Mouse (Mus musculus) frontal cortex, adult 2 months (tissue): ENCODE measurements at regions not wholly inside any gene's neighbourhood (a gene's known extent, or its start where the extent isn't known, plus 50 kb on each side); places are given as distances from the start of the nearest gene placed in this dataset.

ENCODE experiments used
- DNase-seq, 2 experiments: peaks; one replicate each; pipeline ENCODE4 v3.0.0; 2022; ENCODE audit warnings: low spot score in 1 of 2; ENCODE audit errors: extremely low spot score in 1 of 2

- DNase-seq, result no peak
Measured at GRCm38 (mm10) chr4:68179551-68179950, 774.6 kb downstream of the Brinp1 start.

- no peak for DNase-seq
Measured at GRCm38 (mm10) chr4:68156499-68156898, 797.7 kb downstream of the Brinp1 start.

GRCm38 (mm10) chr4:68148483-68149069, 805.6 kb downstream of the Brinp1 start:
- DNase-seq, result no peak

- no peak for DNase-seq
Measured at GRCm38 (mm10) chr4:68128124-68128523, 826.1 kb downstream of the Brinp1 start.

GRCm38 (mm10) chr4:68114502-68114901, 839.7 kb downstream of the Brinp1 start:
- no peak for DNase-seq

GRCm38 (mm10) chr4:68085255-68085654, 868.9 kb downstream of the Brinp1 start:
- peak in 1 of 2 experiments; percentile 9 for DNase-seq

GRCm38 (mm10) chr4:68056813-68057578, 897.2 kb downstream of the Brinp1 start:
- DNase-seq, result no peak

- DNase-seq, result peak; percentile 64 to 82
Measured at GRCm38 (mm10) chr4:68022891-68023303, 931.3 kb downstream of the Brinp1 start.

- peak in 1 of 2 experiments; percentile 40 for DNase-seq
Measured at GRCm38 (mm10) chr4:68011371-68011770, 942.8 kb downstream of the Brinp1 start.

- DNase-seq, result peak in 1 of 2 experiments; percentile 45
Measured at GRCm38 (mm10) chr4:67994796-67995283, 959.4 kb downstream of the Brinp1 start.

- peak; percentile 6 to 36 for DNase-seq
Measured at GRCm38 (mm10) chr4:67963456-67963855, 990.7 kb downstream of the Brinp1 start.

- DNase-seq, result no peak
Measured at GRCm38 (mm10) chr4:67948000-67948399, 1006.2 kb downstream of the Brinp1 start.

- peak; percentile 41 to 50 for DNase-seq
Measured at GRCm38 (mm10) chr4:67932481-67932880, 1021.7 kb downstream of the Brinp1 start.

GRCm38 (mm10) chr4:67899109-67899508, 1055.1 kb downstream of the Brinp1 start:
- DNase-seq, result no peak

- DNase-seq, result no peak
Measured at GRCm38 (mm10) chr4:67891946-67892575, 1062.1 kb downstream of the Brinp1 start.

- DNase-seq, result no peak
Measured at GRCm38 (mm10) chr4:67887954-67888353, 1060.6 kb downstream of the Tlr4 start.

- DNase-seq, result no peak
Measured at GRCm38 (mm10) chr4:67885204-67885603, 1057.8 kb downstream of the Tlr4 start.

GRCm38 (mm10) chr4:67862218-67862617, 1034.8 kb downstream of the Tlr4 start:
- DNase-seq, result no peak

- DNase-seq, result no peak
Measured at GRCm38 (mm10) chr4:67861801-67862200, 1034.4 kb downstream of the Tlr4 start.

- DNase-seq, result peak; percentile 15 to 66
Measured at GRCm38 (mm10) chr4:67853001-67853400, 1025.6 kb downstream of the Tlr4 start.

- DNase-seq, result peak; percentile 17 to 19
Measured at GRCm38 (mm10) chr4:67833397-67833796, 1006.0 kb downstream of the Tlr4 start.
